Mouse (Mus musculus) hindbrain, postnatal 0 days (tissue): ENCODE measurements around the gene Zbtb46. TPM values are rescaled to one million over a fixed set of nuclear protein-coding genes. Genes with fewer than 3 reads are reported as not detected.

Experiments used
- ATAC-seq: fragments of 200-750 bp; cut with Nextera tagmentation; 2 replicates; pipeline ENCODE4 v1.8.0; 2017; ENCODE audit warnings: mild to moderate bottlenecking, moderate TSS enrichment, moderate library complexity
- DNase-seq: peaks from one replicate; pipeline ENCODE4 v3.0.0-alpha.2; 2015; ENCODE audit warnings: low spot score
- H3K27ac ChIP-seq: fragments of 300-500 bp; sonication (generic); 2 replicates; pipeline ENCODE4 v1.5.1; 2014; ENCODE audit warnings: mild to moderate bottlenecking
- H3K27me3 ChIP-seq: fragments of 300-500 bp; sonication (generic); 2 replicates; pipeline ENCODE4 v1.6.1; 2014; ENCODE audit warnings: low read length, mixed read lengths; ENCODE audit not compliant: insufficient read depth
- H3K36me3 ChIP-seq: fragments of 300-500 bp; sonication (generic); 2 replicates; pipeline ENCODE4 v1.6.1; 2014; ENCODE audit warnings: low read length, mixed read lengths; ENCODE audit not compliant: insufficient read depth
- H3K4me1 ChIP-seq: fragments of 300-500 bp; sonication (generic); 2 replicates; pipeline ENCODE4 v1.6.1; 2014; ENCODE audit warnings: antibody characterized with exemption, low read length, mixed read lengths; ENCODE audit not compliant: insufficient read depth
- H3K4me2 ChIP-seq: fragments of 300-500 bp; sonication (generic); 2 replicates; pipeline ENCODE4 v1.6.1; 2014; ENCODE audit warnings: low read depth, mild to moderate bottlenecking, low read length, moderate library complexity, mixed read lengths
- H3K4me3 ChIP-seq: fragments of 300-500 bp; sonication (generic); 2 replicates; pipeline ENCODE4 v1.5.1; 2014; ENCODE audit warnings: low read length
- H3K9ac ChIP-seq: fragments of 300-500 bp; sonication (generic); replicated peaks from 2 replicates; pipeline ENCODE4 v1.6.1; 2014; ENCODE audit warnings: mild to moderate bottlenecking, low read length, moderate library complexity, mixed read lengths
- H3K9me3 ChIP-seq: fragments of 300-500 bp; sonication (generic); 2 replicates; pipeline ENCODE4 v1.6.1; 2016; ENCODE audit warnings: low read length, mixed read lengths
- CTCF ChIP-seq: IDR thresholded peaks from 2 replicates; pipeline ENCODE4 v1.5.1; 2016; ENCODE audit warnings: antibody characterized with exemption, control low read depth, low read depth
- WGBS: fragments of 180-500 bp; shearing (Covaris S2); extraction: QIAGEN DNeasy Blood & Tissue Kit; methylation state at CpG from one replicate; pipeline ENCODE4 v1.1.7; 2014; 5-methylcytosine and 5-hydroxymethylcytosine counted together
- polyA plus RNA-seq: library from polyadenylated mRNA; unstranded; fragments of >200 nt; fragmentation: Nextera tagmentation; extraction: Ambion mirVana; gene quantifications from 2 replicates; pipeline ENCODE4 v1.2.1, GENCODE M21; 2015
- total RNA-seq: library from RNA; depleted of rRNA; stranded (reverse); fragments of >200 nt; gene quantifications from 2 replicates; pipeline ENCODE4 v1.2.3, GENCODE M21; 2014

The Zbtb46 gene
- total and polyA plus RNA-seq, 2 experiments from 2014 or later, result 19.2 to 29.0 TPM

- DNase-seq, result no peak
- TF ChIP-seq CTCF, result no peak
- WGBS, result 68% methylated on average over 6 of the region's 6 CpGs
Observed at GRCm38 (mm10) chr2:181484456-181485233, 25.4 kb upstream of the Zbtb46 start.

GRCm38 (mm10) chr2:181483562-181484318 is 24.5 kb upstream of the Zbtb46 start:
- Histone ChIP-seq H3K27ac (no peak overlapping the region), H3K9ac (no peak overlapping the region)
- 29% methylated on average over 7 of the region's 7 CpGs for WGBS

More at GRCm38 (mm10) chr2:181484456-181485233, 25.4 kb upstream of the Zbtb46 start:
- no peak overlapping the region for H3K9ac ChIP-seq
- no peak overlapping the region for H3K4me3 ChIP-seq
- H3K27ac ChIP-seq, result no peak overlapping the region
- no peaks in the 10 kb centered on the region for H3K36me3 ChIP-seq
- no peaks in the 10 kb centered on the region for H3K27me3 ChIP-seq
- no peak overlapping the region for H3K4me2 ChIP-seq
- H3K9me3 ChIP-seq, result no peaks in the 10 kb centered on the region
- ATAC-seq, result no peak
- no peaks in the 10 kb centered on the region for H3K4me1 ChIP-seq

GRCm38 (mm10) chr2:181483120-181483519 is 23.9 kb upstream of the Zbtb46 start:
- Histone ChIP-seq H3K9ac (no peak overlapping the region), H3K27me3 (no peaks in the 10 kb centered on the region), H3K4me2 (no peak overlapping the region), H3K36me3 (no peaks in the 10 kb centered on the region), H3K9me3 (no peaks in the 10 kb centered on the region), H3K4me3 (no peak overlapping the region), H3K4me1 (no peaks in the 10 kb centered on the region), H3K27ac (no peak overlapping the region)
- TF ChIP-seq CTCF, result no peak
- WGBS, result 46% methylated on average over 2 of the region's 2 CpGs
- ATAC-seq (no peak), DNase-seq (no peak)

More at GRCm38 (mm10) chr2:181483562-181484318, 24.5 kb upstream of the Zbtb46 start:
- no peak overlapping the region for H3K4me3 ChIP-seq
- DNase-seq, result peak; percentile 37
- no peak overlapping the region for H3K4me2 ChIP-seq
- H3K9me3 ChIP-seq, result no peaks in the 10 kb centered on the region
- TF ChIP-seq CTCF, result peak; percentile 55
- H3K4me1 ChIP-seq, result no peaks in the 10 kb centered on the region
- ATAC-seq, result no peak
- no peaks in the 10 kb centered on the region for H3K27me3 ChIP-seq
- H3K36me3 ChIP-seq, result no peaks in the 10 kb centered on the region

GRCm38 (mm10) chr2:181472256-181472827 is 13.1 kb upstream of the Zbtb46 start:
- H3K27me3 ChIP-seq, result no peaks in the 10 kb centered on the region
- no peak overlapping the region for H3K4me3 ChIP-seq
- H3K9me3 ChIP-seq, result no peaks in the 10 kb centered on the region
- no peak for TF ChIP-seq CTCF
- 67% methylated on average over 1 of the region's 1 CpGs for WGBS
- no peaks in the 10 kb centered on the region for H3K4me1 ChIP-seq
- no peaks in the 10 kb centered on the region for H3K36me3 ChIP-seq
- ATAC-seq, result no peak
- no peak overlapping the region for H3K9ac ChIP-seq
- H3K4me2 ChIP-seq, result no peak overlapping the region
- no peak overlapping the region for H3K27ac ChIP-seq
- DNase-seq, result no peak

DNA sequence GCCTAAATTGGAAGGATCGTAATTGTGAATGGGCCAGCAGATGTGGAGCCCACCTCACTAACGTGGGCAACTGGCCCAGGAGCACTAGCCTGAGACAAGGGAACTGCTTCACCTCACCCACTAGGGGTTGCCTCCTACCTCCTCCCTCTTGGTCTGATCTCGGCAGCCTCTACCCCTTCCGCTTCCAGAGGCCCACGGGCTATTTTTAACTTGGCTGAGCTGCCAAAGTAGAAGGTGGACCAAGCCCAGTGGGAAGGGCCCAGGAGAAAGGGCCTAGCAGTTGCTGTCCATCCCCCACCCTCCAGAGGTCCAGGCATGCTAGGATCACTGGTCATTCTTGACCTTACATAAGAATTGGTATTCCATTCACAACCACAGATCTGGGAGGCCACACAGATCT is 12.0 kb upstream of the Zbtb46 start:
- no peaks in the 10 kb centered on the region for H3K9me3 ChIP-seq
- DNase-seq (no peak), ATAC-seq (no peak)
- no peaks in the 10 kb centered on the region for H3K36me3 ChIP-seq
- no peak overlapping the region for H3K27ac ChIP-seq
- TF ChIP-seq CTCF, result no peak
- 44% methylated on average over 5 of the region's 5 CpGs for WGBS
- H3K27me3 ChIP-seq, result no peaks in the 10 kb centered on the region
- H3K4me1 ChIP-seq, result no peaks in the 10 kb centered on the region
- H3K9ac ChIP-seq, result no peak overlapping the region
- H3K4me3 ChIP-seq, result no peak overlapping the region
- no peak overlapping the region for H3K4me2 ChIP-seq

DNA sequence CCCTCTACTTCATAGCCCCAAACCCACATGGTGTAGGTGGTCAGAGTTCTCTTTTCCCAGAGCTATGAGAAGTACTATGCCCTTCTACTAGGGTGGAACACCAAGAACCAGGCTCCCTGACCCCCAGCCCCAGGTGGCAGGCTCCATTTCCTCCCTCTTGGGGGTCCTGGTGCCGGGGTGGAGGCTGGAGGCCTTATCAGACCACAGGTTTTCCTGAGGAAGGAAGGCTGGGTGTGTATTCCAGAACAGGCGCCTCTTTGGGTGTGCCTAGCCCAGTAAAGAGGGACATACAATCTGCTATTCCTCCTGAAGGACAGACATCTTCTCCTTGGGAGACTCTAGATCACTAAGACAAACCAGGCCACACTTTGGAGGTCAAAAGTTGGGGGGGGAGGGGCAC is 11.1 kb upstream of the Zbtb46 start:
- TF ChIP-seq CTCF, result no peak
- H3K4me1 ChIP-seq, result no peaks in the 10 kb centered on the region
- no peak overlapping the region for H3K4me2 ChIP-seq
- no peaks in the 10 kb centered on the region for H3K36me3 ChIP-seq
- H3K27ac ChIP-seq, result no peak overlapping the region
- DNase-seq (no peak), ATAC-seq (no peak)
- no peak overlapping the region for H3K4me3 ChIP-seq
- H3K9ac ChIP-seq, result no peak overlapping the region
- no peaks in the 10 kb centered on the region for H3K27me3 ChIP-seq
- no peaks in the 10 kb centered on the region for H3K9me3 ChIP-seq
- WGBS, result 92% methylated on average over 2 of the region's 2 CpGs
